Mouse (Mus musculus) embryonic facial prominence, embryonic 13.5 days (tissue): ENCODE measurements around the gene Xpo6. TPM values are rescaled to one million over a fixed set of nuclear protein-coding genes. Genes with fewer than 3 reads are reported as not detected.

Experiments used
- ATAC-seq: fragments of 200-750 bp; cut with Nextera tagmentation; 2 replicates; pipeline ENCODE4 v1.8.0; 2017; ENCODE audit warnings: low read depth; ENCODE audit not compliant: insufficient number of reproducible peaks, insufficient read depth, low FRiP score, low TSS enrichment
- H3K27ac ChIP-seq: fragments of 300-500 bp; sonication (generic); 2 replicates; pipeline ENCODE4 v1.5.1; 2015; ENCODE audit warnings: moderate library complexity, mild to moderate bottlenecking, inconsistent platforms
- H3K27me3 ChIP-seq: fragments of 300-500 bp; sonication (generic); 2 replicates; pipeline ENCODE4 v1.6.1; 2015; ENCODE audit warnings: mild to moderate bottlenecking, inconsistent platforms
- H3K36me3 ChIP-seq: fragments of 300-500 bp; sonication (generic); 2 replicates; pipeline ENCODE4 v1.6.1; 2015; ENCODE audit warnings: mild to moderate bottlenecking, inconsistent platforms
- H3K4me1 ChIP-seq: fragments of 300-500 bp; sonication (generic); 2 replicates; pipeline ENCODE4 v1.6.1; 2015; ENCODE audit warnings: inconsistent platforms
- H3K4me2 ChIP-seq: fragments of 300-500 bp; sonication (generic); 2 replicates; pipeline ENCODE4 v1.6.1; 2015; ENCODE audit warnings: moderate library complexity, mild to moderate bottlenecking, inconsistent platforms
- H3K4me3 ChIP-seq: fragments of 300-500 bp; sonication (generic); 2 replicates; pipeline ENCODE4 v1.5.1; 2015; ENCODE audit warnings: mild to moderate bottlenecking, inconsistent platforms
- H3K9ac ChIP-seq: fragments of 300-500 bp; sonication (generic); 2 replicates; pipeline ENCODE4 v1.6.1; 2015; ENCODE audit warnings: mild to moderate bottlenecking, inconsistent platforms
- H3K9me3 ChIP-seq: fragments of 300-500 bp; sonication (generic); 2 replicates; pipeline ENCODE4 v1.6.1; 2016; ENCODE audit warnings: inconsistent platforms
- WGBS: fragments of 180-500 bp; shearing (Covaris S2); methylation state at CpG from one replicate; pipeline ENCODE4 v1.1.7; 2015; ENCODE audit warnings: mixed read lengths; 5-methylcytosine and 5-hydroxymethylcytosine counted together
- polyA plus RNA-seq: library from polyadenylated mRNA; unstranded; fragments of >200 nt; fragmentation: Nextera tagmentation; extraction: Ambion mirVana; gene quantifications from 2 replicates; pipeline ENCODE4 v1.2.1, GENCODE M21; 2015

Gene Xpo6
- polyA plus RNA-seq, 1 experiment from 2014 or later = 60.5 TPM

DNA sequence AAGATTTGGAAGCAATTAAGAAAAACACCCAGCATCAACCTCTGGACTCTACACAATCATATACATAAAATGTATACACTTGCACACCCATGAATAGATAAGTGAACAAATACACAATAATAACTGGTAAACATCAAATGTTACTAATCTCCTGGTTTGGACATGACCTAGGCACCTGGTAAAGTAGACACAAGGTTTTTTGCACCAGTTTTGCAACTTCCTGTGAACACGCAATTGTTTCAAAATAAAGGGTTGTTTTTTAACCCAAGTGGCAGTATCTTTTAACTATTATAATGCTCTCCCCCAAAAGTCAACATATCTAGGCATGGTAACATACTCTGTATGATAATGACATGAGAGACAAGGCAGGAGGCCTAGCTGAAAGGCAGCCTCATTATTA lies 10.8 kb downstream of the Xpo6 start:
- 96% methylated on average over 1 of the region's 1 CpGs for WGBS
- H3K27ac ChIP-seq = no peak overlapping the region
- H3K27me3 ChIP-seq = no peaks in the 10 kb centered on the region
- no peak overlapping the region for H3K4me3 ChIP-seq
- H3K36me3 ChIP-seq = peaks cover 11% of the 10 kb centered on the region
- no peak for ATAC-seq
- H3K9ac ChIP-seq = no peak overlapping the region
- no peaks in the 10 kb centered on the region for H3K9me3 ChIP-seq
- no peak overlapping the region for H3K4me2 ChIP-seq
- H3K4me1 ChIP-seq = peaks cover 8% of the 10 kb centered on the region

DNA sequence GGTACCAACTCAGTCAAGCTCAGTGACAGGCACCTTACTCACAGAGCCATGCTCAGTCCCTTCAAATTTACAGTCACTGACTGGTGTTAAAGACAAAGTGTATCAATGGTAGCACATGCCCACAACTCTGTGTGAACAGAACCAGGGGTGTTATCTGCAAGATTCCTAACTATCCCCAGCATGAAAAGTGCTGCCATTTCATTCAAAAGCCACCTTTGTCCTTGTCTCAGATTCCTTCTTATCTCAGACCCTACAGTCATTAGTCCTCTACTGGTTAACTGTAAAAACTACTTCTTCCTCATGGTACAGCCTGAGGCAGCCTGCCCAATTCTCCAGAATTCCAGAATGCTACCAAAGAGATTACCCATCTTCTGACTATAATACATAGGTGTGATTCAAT lies 14.3 kb downstream of the Xpo6 start:
- Histone ChIP-seq H3K4me3 (no peak overlapping the region), H3K9ac (no peak overlapping the region), H3K9me3 (no peaks in the 10 kb centered on the region), H3K27me3 (no peaks in the 10 kb centered on the region), H3K36me3 (peaks cover 8% of the 10 kb centered on the region), H3K27ac (no peak overlapping the region), H3K4me2 (no peak overlapping the region), H3K4me1 (peaks cover 28% of the 10 kb centered on the region)
- no peak for ATAC-seq

DNA sequence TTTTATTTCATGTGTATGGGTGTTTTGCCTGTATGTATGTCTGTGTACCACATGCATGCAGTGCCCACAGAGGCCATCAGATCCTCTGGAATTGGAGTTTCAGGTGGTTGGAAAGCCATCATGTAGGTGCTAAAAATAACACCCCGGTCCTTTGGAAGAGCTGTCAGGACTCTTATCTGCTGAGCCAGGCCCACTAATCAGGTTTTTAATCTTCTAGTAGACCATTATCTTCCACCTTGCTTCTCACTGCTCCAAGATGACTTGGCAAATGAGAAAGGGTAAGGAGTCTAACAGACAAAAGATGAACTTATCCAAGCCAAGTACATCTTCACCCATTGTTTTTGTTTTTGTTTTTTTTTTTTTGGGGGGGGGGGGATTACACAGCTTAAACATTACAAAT lies 16.7 kb downstream of the Xpo6 start:
- no peak overlapping the region for H3K4me2 ChIP-seq
- ATAC-seq = no peak

DNA sequence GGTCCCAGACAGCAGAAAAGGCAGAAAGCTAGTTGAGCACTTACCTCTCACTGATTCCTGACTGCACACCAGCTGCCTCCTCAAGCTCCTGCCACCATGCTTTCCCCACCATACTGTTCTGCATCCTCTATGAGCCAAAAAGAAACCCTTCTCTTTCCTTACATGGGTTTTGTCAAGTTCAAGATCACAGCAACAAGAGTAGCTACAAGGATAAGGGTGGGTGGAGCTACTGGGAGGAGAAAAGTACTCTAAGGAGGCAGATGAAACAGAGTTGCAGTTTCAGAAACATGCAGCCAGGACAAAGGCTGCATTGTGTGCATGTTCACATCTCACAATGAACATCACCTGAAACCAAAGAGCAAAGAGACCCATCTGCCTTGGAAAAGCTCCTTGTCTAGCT lies 18.8 kb downstream of the Xpo6 start:
- no peak overlapping the region for H3K4me2 ChIP-seq
- no peaks in the 10 kb centered on the region for H3K36me3 ChIP-seq
- peaks cover 35% of the 10 kb centered on the region for H3K4me1 ChIP-seq
- no peak overlapping the region for H3K4me3 ChIP-seq
- H3K27me3 ChIP-seq = no peaks in the 10 kb centered on the region
- H3K9ac ChIP-seq = peak overlapping the region; percentile 22; the same call in 1 of the 2 replicates
- ATAC-seq = no peak
- H3K9me3 ChIP-seq = no peaks in the 10 kb centered on the region
- no peak overlapping the region for H3K27ac ChIP-seq

More for the DNA sequence above, 16.7 kb downstream of the Xpo6 start:
- Histone ChIP-seq H3K36me3 (no peaks in the 10 kb centered on the region), H3K27me3 (no peaks in the 10 kb centered on the region), H3K4me1 (peaks cover 35% of the 10 kb centered on the region), H3K9ac (no peak overlapping the region), H3K27ac (no peak overlapping the region), H3K9me3 (no peaks in the 10 kb centered on the region), H3K4me3 (no peak overlapping the region)
- 71% methylated on average over 1 of the region's 1 CpGs for WGBS

DNA sequence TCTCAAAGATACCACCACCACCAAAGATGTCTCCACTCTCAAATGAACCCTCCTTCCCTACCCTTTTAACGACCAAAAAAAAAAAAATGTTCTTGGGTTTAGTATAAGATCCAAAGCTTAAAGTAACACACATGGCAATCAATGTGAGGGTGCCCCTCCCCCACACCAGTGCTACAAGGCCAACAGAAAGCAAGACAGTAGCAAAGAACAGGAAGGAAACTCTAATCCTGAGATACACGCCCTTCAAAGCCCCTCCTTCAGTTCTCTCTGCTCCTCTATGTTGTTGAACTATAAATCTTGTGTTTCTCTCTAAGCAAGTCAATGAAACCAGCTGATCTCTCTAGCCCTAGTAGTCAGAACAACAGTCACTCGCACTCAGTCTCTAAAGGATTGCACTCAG lies 19.3 kb downstream of the Xpo6 start:
- Histone ChIP-seq H3K9me3 (no peaks in the 10 kb centered on the region), H3K4me1 (peaks cover 35% of the 10 kb centered on the region), H3K27ac (no peak overlapping the region), H3K4me2 (no peak overlapping the region), H3K4me3 (no peak overlapping the region), H3K27me3 (no peaks in the 10 kb centered on the region), H3K36me3 (no peaks in the 10 kb centered on the region), H3K9ac (no peak overlapping the region)
- WGBS = 50% methylated on average over 3 of the region's 3 CpGs
- ATAC-seq = no peak

DNA sequence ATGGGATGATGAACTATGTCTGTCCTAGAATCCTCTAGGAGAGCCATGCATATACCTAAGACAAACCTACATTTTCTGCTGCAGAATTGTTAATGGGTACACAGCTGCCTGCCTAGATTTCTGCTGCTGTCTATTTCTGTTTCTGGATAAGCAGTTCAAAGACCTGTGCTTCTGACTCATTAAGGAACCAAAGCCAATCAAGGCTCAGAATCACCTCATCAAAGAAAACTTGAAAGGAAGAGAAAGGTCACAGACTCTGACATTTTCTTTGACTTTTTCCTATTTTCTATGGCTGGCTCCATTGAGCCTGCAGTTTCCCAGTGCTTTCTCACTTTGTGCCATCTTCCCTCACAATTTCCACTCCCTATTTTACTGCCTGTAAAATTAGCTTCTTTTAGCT lies 21.5 kb downstream of the Xpo6 start:
- Histone ChIP-seq H3K9me3 (no peaks in the 10 kb centered on the region), H3K36me3 (no peaks in the 10 kb centered on the region), H3K9ac (no peak overlapping the region), H3K27ac (no peak overlapping the region), H3K4me3 (no peak overlapping the region), H3K4me1 (peaks cover 28% of the 10 kb centered on the region), H3K4me2 (no peak overlapping the region), H3K27me3 (no peaks in the 10 kb centered on the region)
- ATAC-seq = no peak

DNA sequence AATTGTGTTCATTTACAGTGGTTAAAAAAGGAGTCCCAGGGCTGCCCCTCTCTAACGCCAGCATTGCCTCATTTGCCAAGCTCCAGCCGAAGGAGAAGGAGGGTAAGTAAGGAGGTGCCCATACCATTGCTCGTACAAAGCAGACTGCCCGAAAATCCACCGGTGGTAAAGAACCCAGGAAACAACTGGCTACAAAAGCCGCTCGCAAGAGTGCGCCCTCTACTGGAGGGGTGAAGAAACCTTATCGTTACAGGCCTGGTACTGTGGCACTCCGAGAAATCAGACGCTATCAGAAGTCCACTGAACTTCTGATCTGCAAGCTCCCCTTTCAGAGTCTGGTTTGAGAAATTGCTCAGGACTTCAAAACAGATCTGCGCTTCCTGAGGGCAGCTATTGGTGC lies 24.3 kb downstream of the Xpo6 start:
- ATAC-seq = no peak
- Histone ChIP-seq H3K27me3 (no peaks in the 10 kb centered on the region), H3K27ac (no peak overlapping the region), H3K36me3 (peaks cover 22% of the 10 kb centered on the region), H3K9me3 (no peaks in the 10 kb centered on the region), H3K4me1 (peaks cover 12% of the 10 kb centered on the region), H3K9ac (no peak overlapping the region), H3K4me2 (no peak overlapping the region), H3K4me3 (no peak overlapping the region)
- WGBS = 92% methylated on average over 12 of the region's 12 CpGs

DNA sequence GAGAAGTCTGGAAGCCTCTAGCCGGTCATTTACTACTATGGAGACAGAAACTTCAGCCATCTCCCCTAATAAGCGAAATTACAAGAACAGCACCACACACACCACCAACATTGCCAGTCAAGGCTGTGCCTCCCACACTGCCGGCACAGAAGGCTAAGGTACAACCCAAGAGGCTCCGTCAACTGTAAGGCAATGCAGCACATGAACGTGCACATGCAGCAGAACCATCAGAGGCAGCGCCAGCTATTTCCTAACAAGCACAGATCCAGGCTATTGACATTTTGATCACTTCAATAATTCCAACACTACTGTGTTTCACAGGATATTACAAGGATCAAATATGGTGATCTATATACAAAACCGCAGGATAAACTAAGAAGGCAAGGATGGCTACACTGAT lies 24.8 kb downstream of the Xpo6 start:
- ATAC-seq = no peak
- Histone ChIP-seq H3K4me2 (no peak overlapping the region), H3K9me3 (no peaks in the 10 kb centered on the region), H3K4me3 (no peak overlapping the region), H3K9ac (no peak overlapping the region), H3K36me3 (peaks cover 27% of the 10 kb centered on the region), H3K27me3 (no peaks in the 10 kb centered on the region), H3K4me1 (peaks cover 6% of the 10 kb centered on the region), H3K27ac (no peak overlapping the region)
- 89% methylated on average over 7 of the region's 7 CpGs for WGBS

DNA sequence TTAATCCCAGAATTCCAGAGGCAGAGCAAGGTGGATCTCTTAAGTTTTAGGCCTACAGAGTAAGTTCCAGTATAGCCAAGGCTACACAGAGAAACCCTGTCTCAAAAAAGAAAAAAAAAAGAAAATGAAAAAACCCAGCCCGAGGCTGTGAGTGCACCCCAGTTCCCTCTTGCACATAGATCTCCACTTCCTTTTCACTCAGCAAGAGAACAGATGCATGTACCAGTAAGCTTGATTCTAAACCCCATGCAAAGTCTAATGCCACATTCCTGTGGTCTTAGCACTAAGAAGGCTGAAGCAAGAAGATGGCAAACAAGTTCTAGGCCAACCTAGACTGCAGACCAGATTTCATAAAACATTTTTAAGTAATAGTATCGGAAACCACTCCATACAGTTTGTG lies 25.4 kb downstream of the Xpo6 start:
- H3K4me2 ChIP-seq = no peak overlapping the region
- peaks cover 5% of the 10 kb centered on the region; the same call in 1 of the 2 replicates for H3K4me1 ChIP-seq
- WGBS = 89% methylated on average over 2 of the region's 2 CpGs
- H3K9ac ChIP-seq = no peak overlapping the region
- H3K27me3 ChIP-seq = no peaks in the 10 kb centered on the region
- ATAC-seq = no peak
- no peak overlapping the region for H3K4me3 ChIP-seq
- no peaks in the 10 kb centered on the region for H3K9me3 ChIP-seq
- peaks cover 29% of the 10 kb centered on the region for H3K36me3 ChIP-seq
- peak overlapping the region; percentile 8; the same call in 1 of the 2 replicates for H3K27ac ChIP-seq

DNA sequence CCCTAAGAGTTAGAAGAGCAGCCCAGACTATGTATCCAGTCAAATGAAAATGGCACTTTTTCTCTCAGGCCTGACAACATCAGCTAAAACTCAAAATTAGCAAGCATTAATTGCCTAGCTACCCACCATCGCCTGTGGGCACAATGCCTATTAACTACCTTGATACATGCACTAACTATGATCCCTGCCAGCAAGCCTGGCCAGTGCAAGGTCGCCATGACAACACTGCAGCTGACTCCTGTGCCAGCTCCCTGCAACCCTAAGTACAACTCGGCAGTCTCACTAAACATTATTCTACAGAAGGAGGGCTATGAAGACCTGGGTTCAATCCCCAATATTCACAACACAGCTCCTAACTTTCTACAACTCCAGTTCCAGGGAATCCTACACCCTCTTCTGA lies 28.3 kb downstream of the Xpo6 start:
- no peak for ATAC-seq
- Histone ChIP-seq H3K36me3 (peaks cover 50% of the 10 kb centered on the region), H3K27ac (no peak overlapping the region), H3K4me2 (no peak overlapping the region), H3K9ac (no peak overlapping the region), H3K4me3 (no peak overlapping the region), H3K27me3 (no peaks in the 10 kb centered on the region), H3K4me1 (peaks cover 5% of the 10 kb centered on the region; the same call in 1 of the 2 replicates), H3K9me3 (no peaks in the 10 kb centered on the region)
- 89% methylated on average over 3 of the region's 3 CpGs for WGBS

DNA sequence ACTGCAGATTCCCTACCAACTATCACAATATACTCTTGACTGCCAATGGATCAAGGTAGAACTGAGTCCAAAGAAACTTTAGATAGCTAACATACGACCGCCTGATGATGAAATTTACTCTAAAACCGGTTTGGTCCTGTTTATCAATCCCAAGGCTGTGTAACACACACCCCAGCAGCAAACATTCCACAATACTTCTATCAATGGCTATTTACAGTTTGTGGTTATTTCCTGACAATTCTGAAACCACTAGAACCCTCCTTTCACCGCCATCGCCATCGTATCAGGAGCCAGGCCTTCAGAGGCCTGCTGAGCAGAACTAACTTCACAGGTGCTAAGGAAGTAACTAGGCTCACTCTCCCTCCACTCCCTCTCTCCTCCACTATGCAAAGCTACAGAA lies 31.7 kb downstream of the Xpo6 start:
- no peak overlapping the region for H3K9ac ChIP-seq
- no peak overlapping the region for H3K4me3 ChIP-seq
- H3K4me2 ChIP-seq = no peak overlapping the region
- peaks cover 78% of the 10 kb centered on the region for H3K36me3 ChIP-seq
- no peak for ATAC-seq
- no peaks in the 10 kb centered on the region for H3K4me1 ChIP-seq
- no peak overlapping the region for H3K27ac ChIP-seq
- H3K9me3 ChIP-seq = no peaks in the 10 kb centered on the region
- no peaks in the 10 kb centered on the region for H3K27me3 ChIP-seq
- WGBS = 86% methylated on average over 6 of the region's 6 CpGs

DNA sequence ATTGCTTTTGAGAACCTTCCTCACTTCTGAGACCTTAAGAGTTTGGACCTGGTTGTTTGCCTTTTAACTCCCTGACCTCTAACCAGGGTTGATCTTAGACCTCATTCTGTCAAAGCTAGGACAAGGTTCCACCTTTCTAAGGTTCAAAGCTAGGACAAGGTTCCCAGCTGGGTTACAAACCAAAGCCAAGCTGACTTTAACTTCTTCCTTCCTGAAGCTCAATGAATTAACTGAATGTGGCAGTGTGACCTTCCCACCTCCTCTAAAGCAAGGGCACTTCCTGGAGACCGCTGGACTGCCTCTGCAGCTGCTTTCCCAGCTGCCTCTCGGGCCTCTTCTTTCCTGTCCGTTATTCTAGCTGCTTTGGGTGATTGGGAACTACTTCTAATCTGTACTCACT lies 32.9 kb downstream of the Xpo6 start:
- H3K4me2 ChIP-seq = no peak overlapping the region
- H3K27me3 ChIP-seq = no peaks in the 10 kb centered on the region
- WGBS = 30% methylated on average over 3 of the region's 3 CpGs
- H3K9me3 ChIP-seq = no peaks in the 10 kb centered on the region
- no peak overlapping the region for H3K27ac ChIP-seq
- H3K4me1 ChIP-seq = no peaks in the 10 kb centered on the region
- no peak overlapping the region for H3K9ac ChIP-seq
- no peak overlapping the region for H3K4me3 ChIP-seq
- peaks cover 70% of the 10 kb centered on the region for H3K36me3 ChIP-seq
- no peak for ATAC-seq

DNA sequence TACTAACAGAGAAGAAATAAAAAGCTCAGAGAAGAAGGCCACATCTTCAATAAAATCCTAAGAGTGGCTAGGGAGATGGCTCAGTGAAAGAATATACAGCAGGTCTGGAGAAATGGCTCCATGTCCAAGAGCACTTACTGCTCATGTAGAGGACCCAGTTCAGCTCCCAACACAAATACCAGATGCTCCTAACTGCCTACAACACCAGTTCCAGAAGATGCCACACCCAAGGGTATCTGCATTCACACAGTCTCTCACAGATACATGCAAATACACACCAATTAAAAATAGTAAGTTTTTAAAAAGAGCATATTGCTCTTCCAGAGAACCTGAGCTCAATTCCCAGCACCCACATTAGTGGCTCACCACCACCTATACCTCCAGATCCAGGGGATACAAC lies 33.7 kb downstream of the Xpo6 start:
- H3K4me2 ChIP-seq = no peak overlapping the region
- H3K4me1 ChIP-seq = no peaks in the 10 kb centered on the region
- no peak overlapping the region for H3K9ac ChIP-seq
- H3K36me3 ChIP-seq = peaks cover 62% of the 10 kb centered on the region
- no peak overlapping the region for H3K4me3 ChIP-seq
- ATAC-seq = no peak
- H3K9me3 ChIP-seq = no peaks in the 10 kb centered on the region
- H3K27me3 ChIP-seq = no peaks in the 10 kb centered on the region
- no peak overlapping the region for H3K27ac ChIP-seq
